Mouse (Mus musculus): ENCODE measurements around the gene Ankrd33b.

The Ankrd33b gene

DNA sequence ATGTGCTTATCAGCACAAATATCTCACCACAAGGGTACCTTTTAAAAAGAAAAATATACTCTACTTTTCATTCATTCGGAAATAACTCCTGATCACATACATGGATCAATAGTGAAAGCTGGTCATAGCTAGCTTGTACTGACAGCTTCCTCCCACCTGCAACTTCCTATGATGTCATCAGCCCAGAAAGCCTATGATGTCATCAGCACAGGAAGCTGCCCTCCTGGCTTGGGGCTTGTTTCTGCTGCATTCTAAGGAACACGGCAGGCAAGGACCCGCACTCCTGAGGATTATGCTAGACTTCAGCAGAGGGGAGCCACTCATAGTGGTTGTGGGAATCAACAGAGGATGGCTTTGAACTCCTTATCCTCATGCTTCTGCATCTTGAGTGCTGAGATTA, 63.2 kb downstream of the Ankrd33b start:
- DNase-seq (ENCODE audit: low spot score in 2 of 2), result no peak

DNA sequence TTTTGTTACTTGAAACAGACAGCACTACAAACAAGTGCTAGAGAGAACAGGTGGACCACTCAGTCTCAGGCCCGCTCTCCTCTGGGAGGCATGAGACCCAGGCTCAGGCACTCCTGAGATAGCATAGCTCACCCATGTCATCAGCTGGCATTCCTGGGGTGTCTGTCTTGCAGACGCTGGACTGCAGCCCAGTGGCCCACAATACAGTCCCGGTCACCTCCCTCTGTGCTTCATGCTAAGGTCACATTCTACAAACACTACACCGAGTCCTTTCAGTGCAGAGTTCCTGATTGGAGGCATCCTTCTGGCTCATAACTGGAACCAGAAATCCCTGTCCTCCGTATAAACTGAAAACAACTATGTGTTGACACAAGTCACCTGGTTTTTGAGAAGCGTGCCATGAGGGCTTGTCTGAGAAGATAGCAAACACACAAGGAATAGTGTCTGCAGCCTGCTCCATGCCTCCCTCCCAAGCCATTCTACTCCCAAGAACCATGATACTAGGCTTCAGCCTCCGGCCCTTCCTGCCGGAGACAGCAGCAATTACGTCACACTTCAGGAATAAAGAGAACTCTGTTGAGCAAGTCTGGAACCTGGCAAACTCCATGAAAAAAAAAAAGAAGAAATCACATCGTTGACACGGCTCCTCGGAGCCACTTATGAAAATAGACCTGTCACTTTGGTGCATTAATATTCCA, 65.1 kb downstream of the Ankrd33b start:
- DNase-seq (ENCODE audit: low spot score in 2 of 2), result no peak

DNA sequence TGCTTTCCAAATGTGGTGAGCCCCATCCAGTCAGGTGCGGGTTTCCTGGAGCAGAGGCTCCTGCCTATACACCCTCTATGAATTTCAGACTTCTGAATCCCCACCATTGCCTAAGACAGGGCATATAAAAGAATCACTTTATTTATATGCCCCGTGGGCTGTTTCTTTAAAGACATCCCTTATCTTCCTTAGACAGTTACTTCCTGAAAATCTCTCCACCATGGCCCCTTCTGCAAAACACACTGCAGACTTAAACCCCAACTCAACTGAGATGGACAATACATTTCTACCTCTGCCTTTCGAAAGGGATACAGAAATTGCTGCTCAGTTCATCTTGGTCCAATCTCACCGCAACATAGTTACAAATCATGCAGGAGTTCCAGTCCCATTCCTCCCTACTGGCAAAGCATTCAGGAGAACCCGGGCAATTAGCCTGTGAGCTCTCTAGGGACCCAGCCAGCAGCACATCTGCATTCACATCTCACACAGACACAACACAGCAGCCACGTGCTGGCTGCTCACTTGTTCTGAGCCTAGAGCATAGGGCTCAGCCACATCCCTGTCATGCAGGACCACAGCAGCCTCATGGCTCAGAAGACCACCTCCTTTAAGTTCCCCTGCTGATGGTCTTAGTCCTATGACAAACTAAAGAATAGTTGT, 68.1 kb downstream of the Ankrd33b start:
- DNase-seq (ENCODE audit: low spot score in 2 of 2), result no peak

DNA sequence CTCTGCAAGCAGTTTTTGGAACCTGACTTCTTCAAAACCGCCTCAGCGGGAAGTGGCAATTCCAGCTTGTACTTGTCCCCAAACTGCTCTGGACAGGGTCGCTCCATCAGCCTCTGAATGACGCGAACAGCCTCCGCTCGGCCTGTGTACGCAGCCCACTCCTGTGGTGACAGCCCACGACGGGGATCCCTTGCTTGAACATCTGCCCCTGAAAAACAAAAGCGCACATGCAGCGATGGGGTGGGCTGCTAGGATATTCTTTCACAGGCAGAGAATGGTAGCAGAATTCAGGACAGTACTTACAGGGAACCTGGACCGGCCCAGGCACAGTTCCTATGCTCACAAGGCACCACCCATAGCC, 69.8 kb downstream of the Ankrd33b start:
- no peak for DNase-seq (ENCODE audit: low spot score in 2 of 2)

DNA sequence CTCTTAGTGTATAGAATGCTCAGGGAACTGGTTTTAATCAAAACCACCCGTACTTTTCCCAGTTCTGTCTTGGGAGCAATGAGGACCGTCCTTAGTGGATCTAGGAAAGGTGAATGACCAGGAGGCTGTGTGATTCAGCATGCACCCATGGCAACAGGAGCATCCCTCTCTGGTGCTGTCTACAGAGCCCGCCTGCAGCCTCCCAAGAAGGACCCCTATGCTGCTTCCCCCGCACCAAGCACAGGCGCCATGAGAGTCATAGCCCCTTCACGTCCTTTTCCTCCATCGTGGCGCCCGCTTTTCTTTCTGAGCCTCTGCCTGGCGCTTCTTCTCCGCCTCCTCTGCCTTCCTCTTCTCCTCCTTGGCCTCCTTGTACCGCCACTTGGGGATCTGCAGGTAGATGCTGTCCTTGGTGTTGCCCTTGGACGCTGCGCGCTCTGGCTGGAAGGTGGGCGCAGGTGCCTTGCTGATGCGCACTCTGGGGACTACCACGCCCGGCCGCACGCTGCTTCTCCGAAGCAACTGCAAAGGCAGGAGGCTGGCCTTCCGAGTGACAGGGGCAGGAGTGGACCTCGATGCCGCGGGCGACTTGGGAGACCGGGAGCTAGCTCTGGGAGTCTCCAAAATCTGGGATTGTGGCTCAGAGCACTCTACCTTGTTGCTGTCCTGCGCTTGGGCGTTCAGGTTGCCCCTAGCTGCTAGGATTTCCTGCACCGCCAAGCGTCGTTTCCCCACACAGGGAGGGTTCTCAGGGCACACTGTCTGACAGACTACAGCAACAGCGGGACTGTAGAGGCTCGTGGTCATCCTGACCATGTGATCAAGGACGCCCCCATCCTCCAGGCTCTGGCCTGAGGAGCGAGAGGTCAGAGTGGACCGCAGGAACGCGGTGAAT, 70.4 kb downstream of the Ankrd33b start:
- no peak for DNase-seq (ENCODE audit: low spot score in 2 of 2)

DNA sequence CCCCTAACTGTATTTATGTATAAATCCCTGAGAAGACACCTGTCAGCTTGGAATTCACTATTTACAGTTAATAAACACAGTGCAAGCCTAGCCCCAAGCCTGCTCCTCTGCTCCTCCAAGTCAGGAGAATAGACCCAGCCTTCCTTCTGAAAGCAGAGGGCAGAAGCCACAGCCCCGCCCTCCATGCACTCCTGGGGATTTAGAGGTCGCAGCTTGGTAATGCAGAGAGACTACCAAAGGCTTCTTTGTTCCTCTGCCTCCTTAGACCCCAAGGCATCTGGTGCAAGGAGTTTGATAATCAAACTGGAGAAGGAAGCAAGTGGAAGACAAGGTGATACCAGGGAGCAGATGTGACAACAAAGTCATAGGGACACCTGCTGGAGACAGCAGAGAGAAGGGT, 73.2 kb downstream of the Ankrd33b start:
- DNase-seq (ENCODE audit: low spot score in 2 of 2), result no peak

DNA sequence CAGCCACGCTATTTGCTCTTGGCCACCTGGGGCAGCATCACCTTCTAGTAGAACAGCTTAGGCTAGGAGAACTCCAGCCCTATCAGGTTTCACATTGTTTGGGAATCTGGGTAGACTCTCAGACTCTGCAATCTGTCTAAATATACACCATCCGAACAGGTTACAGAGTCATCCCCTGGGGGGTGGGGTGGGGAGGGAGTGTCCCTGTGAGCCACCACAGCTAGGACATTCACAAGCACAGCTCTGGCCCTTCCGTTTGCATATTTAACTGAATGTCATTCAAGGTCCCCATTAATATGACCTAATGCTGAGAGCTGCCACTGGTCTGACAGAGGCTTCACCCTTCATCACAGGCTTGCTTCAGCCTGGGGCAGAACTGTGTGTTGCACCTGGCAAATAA, 74.9 kb downstream of the Ankrd33b start:
- no peak for DNase-seq (ENCODE audit: low spot score in 2 of 2)

DNA sequence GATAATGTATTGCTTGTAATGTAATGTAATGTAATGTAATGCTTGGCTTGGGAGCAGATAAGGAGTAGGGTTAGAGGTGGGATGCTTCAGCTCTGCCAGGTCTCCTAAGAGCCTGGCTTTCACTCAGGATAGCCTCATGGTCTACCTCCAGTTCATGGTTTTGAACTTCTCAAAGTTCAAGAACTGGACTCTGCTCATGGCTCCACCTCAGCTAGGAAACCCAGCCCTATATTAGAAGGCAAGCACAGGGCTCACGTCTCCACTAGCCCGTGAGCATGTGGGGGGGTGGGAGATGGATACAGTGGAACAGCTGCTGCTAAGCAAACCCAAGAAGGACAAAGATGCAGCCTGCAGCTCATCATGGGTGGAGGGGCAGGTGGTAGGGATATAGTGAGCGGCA, 81.8 kb downstream of the Ankrd33b start:
- DNase-seq (ENCODE audit: low spot score in 2 of 2), result no peak

DNA sequence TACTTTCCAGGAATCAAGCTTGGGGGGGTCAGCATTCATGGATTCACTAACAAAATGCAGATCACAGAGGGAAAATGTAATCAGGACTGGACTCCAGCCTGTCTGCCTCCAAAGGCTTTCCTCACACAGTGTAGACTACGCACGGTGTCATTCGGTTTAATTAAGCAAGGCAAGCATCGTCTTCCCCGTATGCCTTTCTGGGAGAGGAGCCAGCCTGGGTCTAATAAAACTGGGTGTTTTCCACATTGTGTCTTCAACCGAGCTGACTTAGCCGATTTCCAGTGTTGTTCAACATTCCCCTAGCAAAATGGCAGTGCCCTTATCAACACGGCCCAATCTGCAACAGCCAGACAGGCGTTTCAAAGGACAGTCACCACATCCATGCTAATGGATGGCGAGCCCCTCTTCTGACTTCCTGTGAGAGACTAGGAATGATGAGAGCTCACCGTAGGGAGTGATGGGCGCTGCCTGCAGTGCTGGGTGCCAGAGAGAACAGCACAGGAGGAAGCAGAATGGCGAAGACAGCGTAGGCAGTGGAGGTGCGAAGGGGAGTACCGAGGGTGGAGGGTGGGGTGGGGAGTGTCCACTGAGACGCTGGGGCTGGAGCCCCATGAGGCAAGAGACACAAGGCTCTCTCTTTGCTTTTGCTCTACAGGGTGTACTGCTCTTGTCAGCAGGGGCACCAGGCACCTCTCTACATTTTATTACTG, 82.4 kb downstream of the Ankrd33b start:
- DNase-seq (ENCODE audit: low spot score in 2 of 2), result peak in 1 of 2 experiments; percentile 39

DNA sequence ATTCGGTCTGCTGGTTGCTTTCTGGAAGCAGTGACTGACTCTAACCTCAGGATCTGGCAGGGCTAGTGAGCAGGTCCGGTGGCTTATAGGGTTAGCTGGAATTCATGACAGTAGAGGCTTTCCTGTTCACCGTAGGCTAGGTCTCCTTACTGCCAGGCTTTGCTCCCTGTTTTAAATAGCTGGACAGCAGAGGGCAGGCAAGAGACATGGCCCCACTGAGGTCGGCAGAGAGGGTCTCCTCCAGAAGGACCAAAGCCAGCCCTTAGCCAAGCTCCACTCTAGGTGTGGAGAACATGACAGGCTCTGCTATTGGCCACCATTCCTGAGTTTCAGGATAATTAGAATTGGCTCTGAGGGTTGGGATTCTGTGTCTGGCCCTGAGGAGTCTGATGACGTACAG, 83.4 kb downstream of the Ankrd33b start:
- no peak for DNase-seq (ENCODE audit: low spot score in 2 of 2)

DNA sequence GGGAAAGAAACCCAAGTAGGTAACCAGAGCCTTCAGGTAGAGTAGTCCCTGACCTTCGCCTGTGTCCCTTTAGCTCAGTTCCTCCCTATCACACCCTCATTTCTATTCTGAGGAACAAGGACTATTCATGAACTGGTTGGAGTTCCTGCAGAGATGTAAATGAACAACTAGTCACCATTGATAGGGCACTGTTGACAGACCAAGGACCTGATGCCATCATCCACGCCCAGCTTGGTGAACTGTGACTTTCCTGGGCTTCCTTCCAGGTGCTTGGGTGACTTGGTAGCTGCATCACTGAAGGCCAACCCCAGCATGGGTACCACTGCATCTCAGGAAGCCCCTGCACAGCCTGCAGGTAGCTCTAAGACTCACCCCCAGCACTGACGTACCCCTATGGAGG, 85.2 kb downstream of the Ankrd33b start:
- DNase-seq (ENCODE audit: low spot score in 2 of 2), result no peak

DNA sequence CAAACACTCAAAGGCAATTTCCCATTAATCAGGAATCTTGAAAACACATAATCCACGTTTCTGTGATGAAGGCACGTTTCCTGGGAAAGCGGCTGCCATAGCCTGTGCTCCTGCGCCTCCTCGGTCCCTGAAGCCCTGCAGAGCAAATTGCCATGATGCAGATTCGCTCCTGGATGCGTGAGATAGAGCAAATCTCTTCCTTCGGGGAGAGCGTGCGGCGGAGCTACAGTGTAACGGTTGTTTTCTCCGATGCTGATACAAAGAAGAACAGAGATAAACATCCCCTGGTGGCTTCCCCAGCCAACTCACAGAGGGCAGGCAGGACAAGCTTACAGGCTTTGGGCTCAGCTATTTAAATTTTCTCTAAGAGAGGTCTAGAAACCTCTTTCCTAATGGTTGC, 85.7 kb downstream of the Ankrd33b start:
- no peak for DNase-seq (ENCODE audit: low spot score in 2 of 2)

DNA sequence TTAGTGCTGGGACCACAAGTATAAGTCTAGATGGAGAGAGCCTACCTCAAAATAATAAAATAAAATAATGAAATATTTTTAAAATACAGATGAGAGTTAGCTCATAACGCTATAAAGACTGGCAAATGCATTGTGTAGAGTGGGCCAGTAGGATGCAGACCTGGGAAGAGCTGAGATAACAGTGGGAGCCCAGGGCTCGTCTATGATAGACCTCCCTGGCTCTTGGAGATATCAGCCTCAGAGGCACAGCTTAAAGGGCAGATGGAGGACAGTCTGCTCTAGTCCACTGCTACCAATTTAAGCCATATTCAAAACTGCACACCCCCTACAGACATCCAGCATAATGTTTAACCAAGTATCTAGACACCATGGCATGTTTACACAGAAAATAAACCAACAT, 86.8 kb downstream of the Ankrd33b start:
- no peak for DNase-seq (ENCODE audit: low spot score in 2 of 2)

DNA sequence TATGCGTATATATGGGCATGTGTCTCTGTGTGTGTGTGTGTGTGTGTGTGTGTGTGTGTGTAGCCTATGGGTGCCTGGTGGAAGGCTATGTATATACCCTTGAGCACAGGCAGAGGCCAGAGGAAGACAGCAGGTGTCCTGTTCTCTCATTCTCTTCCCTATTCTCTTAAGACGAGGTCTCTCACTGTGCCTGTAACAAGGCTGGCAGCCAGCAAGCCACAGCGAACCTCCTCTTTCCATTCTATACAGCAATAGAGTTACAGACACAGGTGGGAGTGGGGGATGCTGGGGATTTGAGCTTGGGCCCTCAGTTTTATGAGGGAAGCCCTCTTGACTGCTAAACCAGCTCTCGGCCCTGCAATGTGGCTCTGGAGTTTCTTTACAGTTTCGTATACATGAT, 87.5 kb downstream of the Ankrd33b start:
- DNase-seq (ENCODE audit: low spot score in 2 of 2), result no peak

DNA sequence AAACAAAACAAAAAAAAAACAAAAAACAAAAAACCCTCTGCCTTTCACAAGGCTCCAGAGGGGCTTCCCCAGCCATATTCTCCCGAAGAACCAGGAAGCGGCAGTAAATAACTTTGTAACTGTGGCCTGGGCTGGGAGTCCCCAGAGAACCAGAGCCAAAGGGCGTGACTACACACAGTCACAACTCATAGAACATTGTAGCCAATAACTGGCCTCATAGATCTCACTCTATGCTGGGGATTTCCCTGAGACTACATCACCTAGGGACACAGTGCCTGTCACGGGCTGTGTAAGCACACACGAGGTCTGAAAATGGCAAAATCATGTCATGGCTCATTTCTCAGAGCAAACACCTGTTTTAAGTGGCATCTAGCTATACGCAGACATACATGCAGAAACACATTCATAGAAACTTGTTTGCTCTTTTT, 87.9 kb downstream of the Ankrd33b start:
- no peak for DNase-seq (ENCODE audit: low spot score in 2 of 2)

DNA sequence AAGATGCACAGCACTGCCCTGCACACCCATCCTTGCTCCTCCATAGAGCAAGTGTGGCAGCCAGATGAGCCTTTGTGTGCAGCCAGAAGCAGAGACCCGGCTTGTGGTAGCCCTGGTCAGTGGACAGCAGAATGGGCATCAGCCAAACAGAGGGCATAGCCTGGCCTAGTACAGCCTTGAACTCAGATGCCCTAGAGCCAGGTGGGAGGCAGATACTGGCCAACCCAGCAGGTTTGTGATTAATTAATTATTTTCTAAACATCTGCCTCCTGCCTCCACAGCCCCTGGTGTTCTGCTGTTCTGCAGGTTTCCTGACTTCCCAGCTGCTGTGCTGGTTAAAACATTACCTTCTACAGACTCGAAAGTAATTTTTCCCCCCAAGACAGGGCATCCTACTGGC, 88.4 kb downstream of the Ankrd33b start:
- no peak for DNase-seq (ENCODE audit: low spot score in 2 of 2)

DNA sequence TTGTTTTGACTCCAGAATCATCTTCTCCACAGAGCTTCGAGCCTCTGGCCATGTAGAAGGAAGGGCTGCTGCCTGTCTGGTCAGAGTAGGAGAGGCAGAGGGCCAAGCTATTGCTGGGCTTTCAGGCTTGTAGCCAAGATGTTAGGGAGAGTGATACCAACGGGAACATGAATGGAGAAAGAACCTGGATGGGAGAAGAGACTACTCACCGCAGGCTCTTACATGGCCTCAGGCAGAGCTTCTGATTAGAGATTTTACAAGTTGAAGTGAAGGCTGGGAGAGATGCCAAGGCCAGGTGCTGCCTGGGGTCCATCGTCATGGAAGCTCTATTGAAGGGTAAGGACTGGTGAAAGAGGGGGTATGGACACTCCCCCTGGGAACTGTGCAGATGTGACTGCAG, 89.4 kb downstream of the Ankrd33b start:
- DNase-seq (ENCODE audit: low spot score in 2 of 2), result no peak

DNA sequence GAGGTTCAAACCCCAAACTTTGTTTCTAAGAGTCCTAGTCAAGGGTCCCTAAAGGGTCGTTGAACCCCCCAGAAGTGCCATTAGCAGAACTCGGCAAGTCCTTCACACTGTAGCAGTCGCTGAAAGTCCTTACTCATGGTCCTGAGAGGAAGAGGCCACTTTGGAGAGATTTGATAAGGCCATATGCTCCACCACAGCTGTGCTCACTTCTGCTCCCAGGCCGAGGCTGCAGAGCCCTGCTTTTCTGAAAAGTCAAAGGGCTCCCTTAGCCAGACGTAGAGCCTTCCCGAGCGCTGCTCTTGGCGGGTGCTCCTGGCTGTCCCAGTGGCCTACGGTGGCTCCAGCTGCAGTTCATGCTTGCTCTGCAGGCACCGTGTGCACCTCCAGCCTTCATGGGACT, 94.0 kb downstream of the Ankrd33b start:
- no peak for DNase-seq (ENCODE audit: low spot score in 2 of 2)

DNA sequence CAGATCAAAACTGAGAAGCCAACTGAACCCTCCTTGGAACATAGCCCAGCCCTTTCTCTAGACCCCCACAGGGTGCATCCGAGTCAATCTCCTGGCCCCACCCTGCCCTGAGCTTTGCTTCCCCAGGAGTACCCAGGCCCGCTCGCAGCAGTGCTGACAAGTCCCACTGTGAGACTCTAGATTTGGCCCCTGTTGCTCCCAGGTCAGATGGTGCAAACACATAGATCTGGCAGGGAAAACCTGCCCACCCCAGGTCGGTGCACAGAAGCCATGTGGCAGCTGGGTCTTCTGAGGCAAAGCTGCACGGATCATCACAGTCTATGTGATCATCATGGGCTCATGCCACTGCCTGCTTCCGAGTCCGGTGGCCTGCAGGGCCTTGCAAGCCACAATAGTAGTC, 94.8 kb downstream of the Ankrd33b start:
- DNase-seq (ENCODE audit: low spot score in 2 of 2), result no peak

DNA sequence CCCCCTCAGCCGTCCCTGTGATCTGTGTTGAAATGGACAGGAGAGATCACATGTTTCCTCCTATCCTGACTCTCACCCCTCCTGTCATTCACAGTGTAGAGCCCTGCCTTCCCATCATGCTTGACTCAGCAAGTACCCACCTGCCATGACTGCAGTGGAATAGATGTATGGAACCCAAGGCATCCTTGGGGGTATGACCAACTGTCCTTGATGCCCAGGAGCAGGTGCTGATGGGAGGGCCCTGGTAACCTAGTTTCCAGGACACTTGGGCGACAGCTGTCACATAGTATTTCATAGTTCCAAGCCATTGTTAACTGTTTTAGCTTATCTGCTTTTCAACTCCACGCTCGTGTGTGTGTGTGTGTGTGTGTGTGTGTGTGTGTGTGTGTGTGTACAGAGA, 98.0 kb downstream of the Ankrd33b start:
- no peak for DNase-seq (ENCODE audit: low spot score in 2 of 2)

DNA sequence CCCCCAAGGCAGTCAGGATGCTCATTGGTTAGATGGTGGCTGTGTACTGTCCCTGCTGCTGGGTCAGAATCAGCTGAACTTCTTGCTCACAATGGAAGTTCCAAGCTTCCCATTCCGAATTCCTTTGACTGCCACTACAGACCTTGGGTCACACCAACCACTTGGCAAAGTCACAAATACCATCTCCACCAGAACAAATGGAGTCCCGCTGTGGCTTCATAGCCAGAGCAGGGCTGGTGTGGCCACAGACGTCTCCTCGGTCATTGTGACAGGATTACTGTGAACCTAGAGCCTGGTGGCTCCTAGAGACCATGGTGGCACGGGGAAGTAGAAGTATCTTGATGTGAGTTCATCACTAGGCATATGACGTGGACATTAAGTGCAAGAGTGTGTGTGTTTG, 99.4 kb downstream of the Ankrd33b start:
- DNase-seq (ENCODE audit: low spot score in 2 of 2), result no peak

DNA sequence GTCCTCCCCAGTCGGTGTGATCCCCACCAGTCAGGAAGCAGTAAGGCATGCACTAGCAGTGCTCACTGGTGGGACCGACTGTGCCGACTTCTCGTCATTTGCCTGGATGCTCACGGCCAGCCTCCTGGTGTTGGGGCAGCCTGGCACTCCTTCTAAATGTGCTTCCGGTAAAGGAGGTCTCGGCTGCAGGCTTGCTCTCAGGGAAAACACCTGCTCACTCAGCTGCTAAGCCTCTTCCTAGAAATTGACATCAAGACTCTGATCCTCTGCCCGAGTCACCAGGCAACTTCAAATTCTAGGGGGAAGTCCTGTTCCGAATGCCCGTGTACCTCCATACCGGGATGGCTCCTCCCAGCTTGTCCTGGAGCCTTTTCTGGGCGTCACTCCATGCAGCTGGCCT, 101.7 kb downstream of the Ankrd33b start:
- no peak for DNase-seq (ENCODE audit: low spot score in 2 of 2)
